1 mouse cellular context compared by ENCODE assay signal in the genomic region with DNA sequence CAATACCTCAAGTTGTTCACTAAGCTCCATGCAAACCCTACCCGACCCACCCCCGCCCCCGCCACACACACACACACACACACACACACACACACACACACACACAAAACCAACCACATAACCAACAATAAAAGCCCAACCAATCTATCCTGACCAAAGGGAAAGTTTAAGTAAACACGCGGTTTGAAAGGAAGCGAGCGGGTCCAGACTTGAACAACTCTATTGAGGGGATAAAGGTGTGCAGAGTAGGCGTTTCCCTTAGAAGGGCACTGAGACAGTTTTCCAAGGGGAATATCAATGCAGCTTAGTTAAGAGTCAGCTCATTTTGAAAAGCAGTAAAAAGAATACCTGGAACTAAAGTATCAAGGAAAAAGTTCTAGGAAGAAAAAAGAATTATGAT.
A peak's percentile ranks its signal among the peaks of the same experiment; 100 is the strongest.
TF ChIP-seq lines count a peak whose summit lies in the region.

No protein-coding gene starts in this region.

TF ChIP-seq in CH12.LX, 34 proteins besides CTCF, POLR2A, EP300 and RAD21 (continued from another document):
- TF ChIP-seq IRF4 (IDR thresholded peaks at IDR 0.05; ENCODE audit: low read depth, low read length): no peak
- no peak for TF ChIP-seq ZMIZ1 (IDR thresholded peaks at IDR 0.05; ENCODE audit: low read depth, low read length)
- no peak for TF ChIP-seq NRF1 (IDR thresholded peaks at IDR 0.05; ENCODE audit: low read depth, low read length)
- no peak for TF ChIP-seq ZC3H11A (IDR thresholded peaks at IDR 0.05; ENCODE audit: low read depth, low read length)
- 0 out of 2 replicates have a peak, but pooled peaks have one; percentile 27 for TF ChIP-seq ETS1 (conservative IDR thresholded peaks at IDR 0.05; ENCODE audit: low read depth, low read length)
- no peak for TF ChIP-seq UBTF (IDR thresholded peaks at IDR 0.05; ENCODE audit: low read depth, low read length)
